Mouse (Mus musculus) MEL (cell line): ENCODE data around the gene Cstf1. TPM values are rescaled to one million over a fixed set of nuclear protein-coding genes. Genes with fewer than 3 reads are reported as not detected.

Source experiments
- DNase-seq: peaks from one replicate; pipeline ENCODE4 v3.0.0; 2011; ENCODE audit warnings: low read depth, low spot score
- H3K27ac ChIP-seq: 2 replicates; pipeline ENCODE4 v1.5.1; 2012; ENCODE audit warnings: low read depth, mild to moderate bottlenecking, control low read depth, low read length, moderate library complexity; ENCODE audit not compliant: control insufficient read depth
- H3K27me3 ChIP-seq, 2 experiments: fragments of 150-350 bp in 1 of 2; sonication (generic) in 1 of 2; 2 replicates each; pipeline ENCODE4 v1.6.1; 2012; ENCODE audit warnings: low read length in 2 of 2, mild to moderate bottlenecking in 2 of 2, improper control_type of control experiment in 1 of 2, moderate library complexity in 1 of 2; ENCODE audit not compliant: insufficient read depth in 2 of 2, control insufficient read depth in 1 of 2
- H3K36me3 ChIP-seq, 2 experiments: 2 replicates each; pipeline ENCODE4 v1.6.1; 2012 to 2014; ENCODE audit warnings: low read length in 2 of 2, improper control_type of control experiment in 1 of 2, inconsistent platforms in 1 of 2, mild to moderate bottlenecking in 1 of 2; ENCODE audit not compliant: insufficient read depth in 2 of 2, control insufficient read depth in 1 of 2
- H3K4me1 ChIP-seq, 2 experiments: fragments of 150-350 bp in 1 of 2; sonication (generic) in 1 of 2; 2 replicates each; pipeline ENCODE4 v1.6.1; 2012; ENCODE audit warnings: low read length in 2 of 2, improper control_type of control experiment in 1 of 2, mild to moderate bottlenecking in 1 of 2; ENCODE audit not compliant: insufficient read depth in 2 of 2, control insufficient read depth in 1 of 2
- H3K4me3 ChIP-seq, 2 experiments: fragments of 150-350 bp in 1 of 2; sonication (generic) in 1 of 2; 2 replicates each; pipeline ENCODE4 v1.5.1; 2012; ENCODE audit warnings: low read depth in 2 of 2, low read length in 2 of 2, mild to moderate bottlenecking in 2 of 2, moderate library complexity in 2 of 2, control low read depth in 1 of 2, improper control_type of control experiment in 1 of 2; ENCODE audit not compliant: control insufficient read depth in 1 of 2, insufficient read depth in 1 of 2
- H3K79me2 ChIP-seq: 2 replicates; pipeline ENCODE4 v1.6.1; 2012; ENCODE audit warnings: mild to moderate bottlenecking, low read length, moderate library complexity; ENCODE audit not compliant: control insufficient read depth, poor library complexity, insufficient read depth
- H3K9ac ChIP-seq: 2 replicates; pipeline ENCODE4 v1.6.1; 2012; ENCODE audit warnings: low read depth, mild to moderate bottlenecking, control low read depth, low read length, moderate library complexity; ENCODE audit not compliant: control insufficient read depth, poor library complexity, severe bottlenecking
- H3K9me3 ChIP-seq: fragments of 150-350 bp; sonication (generic); replicated peaks from 2 replicates; pipeline ENCODE4 v1.6.1; 2012; ENCODE audit warnings: mild to moderate bottlenecking, low read length, improper control_type of control experiment, moderate library complexity; ENCODE audit not compliant: insufficient read depth
- BHLHE40 ChIP-seq: IDR thresholded peaks from 2 replicates; pipeline ENCODE4 v1.6.1; 2012; ENCODE audit warnings: low read depth, mild to moderate bottlenecking, inconsistent platforms, low read length, improper control_type of control experiment, borderline replicate concordance
- CHD1 ChIP-seq: IDR thresholded peaks from 2 replicates; pipeline ENCODE4 v1.6.1; 2012; ENCODE audit warnings: low read depth, mild to moderate bottlenecking, inconsistent platforms, low read length, improper control_type of control experiment
- CTCF ChIP-seq, 3 experiments: IDR thresholded peaks in 2 of 3; conservative IDR thresholded peaks in 1 of 3; 2 replicates each; pipeline ENCODE4 v1.5.1; 2011 to 2012; ENCODE audit warnings: low read length in 3 of 3, low read depth in 2 of 3, mild to moderate bottlenecking in 2 of 3, improper control_type of control experiment in 1 of 3, inconsistent platforms in 1 of 3, mixed read lengths in 1 of 3, moderate library complexity in 1 of 3; ENCODE audit not compliant: control insufficient read depth in 1 of 3, insufficient read depth in 1 of 3, poor library complexity in 1 of 3, severe bottlenecking in 1 of 3
- E2F4 ChIP-seq: IDR thresholded peaks from 2 replicates; pipeline ENCODE4 v1.6.1; 2011; ENCODE audit warnings: low read depth, low read length, improper control_type of control experiment, borderline replicate concordance
- ELF1 ChIP-seq: IDR thresholded peaks from 2 replicates; pipeline ENCODE4 v1.6.1; 2014; ENCODE audit warnings: low read depth, mild to moderate bottlenecking, inconsistent platforms, low read length, improper control_type of control experiment, moderate library complexity
- EP300 ChIP-seq, 2 experiments: IDR thresholded peaks; 2 replicates each; pipeline ENCODE4 v1.6.1; 2011; ENCODE audit warnings: improper control_type of control experiment in 2 of 2, low read length in 2 of 2, low read depth in 1 of 2, mild to moderate bottlenecking in 1 of 2
- GABPA ChIP-seq: IDR thresholded peaks from 2 replicates; pipeline ENCODE4 v1.6.1; 2012; ENCODE audit warnings: low read depth, mild to moderate bottlenecking, inconsistent platforms, low read length, improper control_type of control experiment, moderate library complexity
- GATA1 ChIP-seq: IDR thresholded peaks from 2 replicates; pipeline ENCODE4 v1.6.1; 2011; ENCODE audit warnings: low read depth, low read length, improper control_type of control experiment
- HCFC1 ChIP-seq: IDR thresholded peaks from 2 replicates; pipeline ENCODE4 v1.6.1; 2012; ENCODE audit warnings: low read depth, mild to moderate bottlenecking, inconsistent platforms, low read length, improper control_type of control experiment, moderate library complexity
- JUND ChIP-seq: IDR thresholded peaks from 2 replicates; pipeline ENCODE4 v1.6.1; 2011; ENCODE audit warnings: low read depth, mild to moderate bottlenecking, improper control_type of control experiment, low read length
- MAFK ChIP-seq: IDR thresholded peaks from 2 replicates; pipeline ENCODE4 v1.6.1; 2011; ENCODE audit warnings: low read depth, mild to moderate bottlenecking, low read length, improper control_type of control experiment, borderline replicate concordance
- MAX ChIP-seq: IDR thresholded peaks from 2 replicates; pipeline ENCODE4 v1.6.1; 2011; ENCODE audit warnings: low read length, improper control_type of control experiment
- MEF2A ChIP-seq: IDR thresholded peaks from 2 replicates; pipeline ENCODE4 v1.6.1; 2014; ENCODE audit warnings: low read depth, mild to moderate bottlenecking, inconsistent platforms, low read length, improper control_type of control experiment; ENCODE audit not compliant: poor library complexity, insufficient replicate concordance, severe bottlenecking; ENCODE audit errors: extremely low read depth
- MXI1 ChIP-seq: IDR thresholded peaks from 2 replicates; pipeline ENCODE4 v1.6.1; 2011; ENCODE audit warnings: mild to moderate bottlenecking, low read depth, low read length, improper control_type of control experiment
- POLR2A ChIP-seq, 2 experiments: IDR thresholded peaks; 2 replicates each; pipeline ENCODE4 v1.6.1; 2011 to 2012; ENCODE audit warnings: low read length in 2 of 2, mild to moderate bottlenecking in 2 of 2, control low read depth in 1 of 2, improper control_type of control experiment in 1 of 2, low read depth in 1 of 2, moderate library complexity in 1 of 2; ENCODE audit not compliant: control insufficient read depth in 1 of 2, insufficient read depth in 1 of 2, poor library complexity in 1 of 2
- RAD21 ChIP-seq: IDR thresholded peaks from 2 replicates; pipeline ENCODE4 v1.6.1; 2011; ENCODE audit warnings: mild to moderate bottlenecking, low read depth, low read length, improper control_type of control experiment
- TBP ChIP-seq: IDR thresholded peaks from 2 replicates; pipeline ENCODE4 v1.8.0; 2011; ENCODE audit warnings: low read depth, low read length, improper control_type of control experiment
- TCF12 ChIP-seq: IDR thresholded peaks from 2 replicates; pipeline ENCODE4 v1.6.1; 2014; ENCODE audit warnings: low read depth, mild to moderate bottlenecking, inconsistent platforms, low read length, improper control_type of control experiment, moderate library complexity
- USF1 ChIP-seq: IDR thresholded peaks from 2 replicates; pipeline ENCODE4 v1.6.1; 2014; ENCODE audit warnings: low read depth, mild to moderate bottlenecking, inconsistent platforms, low read length, improper control_type of control experiment, moderate library complexity
- USF2 ChIP-seq, 2 experiments: IDR thresholded peaks; 2 replicates each; pipeline ENCODE4 v1.6.1; 2011 to 2012; ENCODE audit warnings: improper control_type of control experiment in 2 of 2, low read length in 2 of 2, borderline replicate concordance in 1 of 2, inconsistent platforms in 1 of 2, low read depth in 1 of 2, mild to moderate bottlenecking in 1 of 2; ENCODE audit not compliant: insufficient read depth in 1 of 2
- ZKSCAN1 ChIP-seq: IDR thresholded peaks from 2 replicates; pipeline ENCODE4 v1.6.1; 2012; ENCODE audit warnings: low read depth, mild to moderate bottlenecking, inconsistent platforms, low read length, improper control_type of control experiment, moderate library complexity
- ZMIZ1 ChIP-seq: IDR thresholded peaks from 2 replicates; pipeline ENCODE4 v1.6.1; 2012; ENCODE audit warnings: low read depth, mild to moderate bottlenecking, inconsistent platforms, low read length, improper control_type of control experiment, moderate library complexity
- polyA plus RNA-seq, 2 experiments: library from polyadenylated mRNA; stranded (reverse) in 1 of 2; unstranded in 1 of 2; fragments of >175 nt in 1 of 2; fragments of >200 nt in 1 of 2; gene quantifications; 2 replicates each; pipeline versions ENCODE4 v1.2.1 to v1.2.4; 2012; ENCODE audit warnings: low replicate concordance in 2 of 2, low read depth in 1 of 2; ENCODE audit not compliant: insufficient read length in 2 of 2, insufficient read depth in 1 of 2, missing spikeins in 1 of 2
- total RNA-seq: library from RNA; depleted of rRNA; stranded (reverse); fragments of 300-350 nt; gene quantifications from 2 replicates; pipeline ENCODE4 v1.2.3, GENCODE M21; 2012

Cstf1 gene
- total and polyA plus RNA-seq, 3 experiments, result 66.9 to 105 (median 77.4) TPM

DNA sequence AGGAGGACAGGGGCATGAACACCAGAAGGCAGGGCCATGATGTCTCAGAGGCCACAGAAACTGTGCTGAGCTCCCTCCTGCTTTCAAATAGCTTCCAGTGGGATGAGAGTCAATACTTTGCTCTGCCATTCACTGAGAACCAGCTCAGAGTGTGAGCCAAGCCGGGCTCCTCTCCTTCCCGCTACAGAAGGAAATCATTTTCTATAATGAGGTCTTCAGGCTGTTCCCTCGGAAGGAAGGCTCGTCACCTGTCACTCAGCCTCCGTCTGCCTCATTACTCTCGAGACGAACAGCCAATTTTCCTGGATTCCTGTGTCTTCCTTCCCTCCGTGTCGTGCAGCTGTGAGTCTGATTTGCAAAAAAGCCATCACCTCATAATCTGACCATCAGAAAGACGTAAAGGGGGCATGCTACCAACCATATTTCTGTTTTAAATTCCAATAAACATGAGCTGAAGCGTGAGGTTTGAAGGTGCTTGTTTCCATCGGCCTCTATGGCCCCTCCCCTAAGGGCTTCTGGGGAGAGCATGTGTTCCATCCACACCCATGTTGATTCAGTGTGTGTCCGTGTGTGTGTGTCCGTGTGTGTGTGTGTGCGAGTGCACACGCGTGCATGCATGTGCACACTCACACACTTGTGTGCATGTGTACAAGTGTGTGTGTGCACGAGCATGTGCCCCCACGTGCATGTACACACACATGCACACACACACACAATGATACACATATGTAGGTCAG, 32.1 kb upstream of the Cstf1 start:
- no peak overlapping the region for H3K4me3 ChIP-seq
- TF ChIP-seq MAX, result no peak
- no peak for TF ChIP-seq EP300 (IDR thresholded peaks at IDR 0.05; ENCODE audit: low read depth in 1 of 2, low read length in 2 of 2)
- no peak for TF ChIP-seq GABPA
- TF ChIP-seq MAFK, result no peak
- TF ChIP-seq TBP, result no peak
- no peaks in the 10 kb centered on the region; a peak in 1 of 4 replicates for H3K27me3 ChIP-seq

DNA sequence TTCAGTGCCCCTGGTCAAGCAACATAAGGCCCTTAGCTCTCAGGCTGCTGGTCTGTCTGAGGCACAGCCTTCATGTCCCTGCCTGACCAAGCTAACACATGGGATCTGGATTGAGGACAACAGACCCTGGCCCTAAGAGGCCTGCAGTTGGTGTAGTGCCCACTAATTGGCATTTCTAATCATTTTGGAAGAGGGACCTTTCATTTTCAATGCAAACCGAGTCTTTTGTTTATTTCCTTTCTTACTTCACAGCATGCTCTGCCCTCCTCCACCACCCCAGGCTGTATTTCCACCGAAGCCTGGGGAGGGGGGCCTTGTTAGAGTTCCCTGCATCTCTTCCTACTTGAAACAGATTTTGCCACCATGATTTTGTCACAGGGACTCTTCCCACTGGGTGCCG, 29.5 kb upstream of the Cstf1 start:
- peaks cover 0 to 2% of the 10 kb centered on the region in 2 experiments; a peak in 1 of 4 replicates for H3K4me1 ChIP-seq
- TF ChIP-seq MXI1, result no peak
- TF ChIP-seq JUND, result no peak
- no peak for TF ChIP-seq CHD1
- no peak for TF ChIP-seq E2F4
- no peak for TF ChIP-seq GATA1
- TF ChIP-seq TCF12, result no peak
- no peak for TF ChIP-seq ZMIZ1
- no peak for TF ChIP-seq HCFC1
- no peak for TF ChIP-seq ELF1
- no peak for TF ChIP-seq BHLHE40
- TF ChIP-seq USF2 (IDR thresholded peaks at IDR 0.05; ENCODE audit: borderline replicate concordance in 1 of 2, insufficient read depth in 1 of 2, low read depth in 1 of 2, low read length in 2 of 2), result no peak
- no peak for TF ChIP-seq RAD21
- no peak for TF ChIP-seq EP300 (IDR thresholded peaks at IDR 0.05; ENCODE audit: low read depth in 1 of 2, low read length in 2 of 2)
- no peak for TF ChIP-seq USF1
- TF ChIP-seq POLR2A (IDR thresholded peaks at IDR 0.05; ENCODE audit: control insufficient read depth in 1 of 2, insufficient read depth in 1 of 2, low read depth in 1 of 2, low read length in 2 of 2, poor library complexity in 1 of 2), result no peak
- no peak for TF ChIP-seq MAFK
- TF ChIP-seq MEF2A, result no peak
- no peak for TF ChIP-seq ZKSCAN1
- TF ChIP-seq CTCF (IDR thresholded peaks at IDR 0.05 in 2 of 3, conservative IDR thresholded peaks at IDR 0.05 in 1 of 3; ENCODE audit: control insufficient read depth in 1 of 3, insufficient read depth in 1 of 3, low read depth in 2 of 3, low read length in 3 of 3, poor library complexity in 1 of 3, severe bottlenecking in 1 of 3), result no peak
- no peak for DNase-seq
- no peak overlapping the region for H3K27ac ChIP-seq
- H3K9me3 ChIP-seq, result no peaks in the 10 kb centered on the region
- no peak overlapping the region for H3K9ac ChIP-seq
- H3K36me3 ChIP-seq, result peaks cover 0 to 3% of the 10 kb centered on the region in 2 experiments; a peak in 1 of 4 replicates
- no peak overlapping the region for H3K4me3 ChIP-seq
- H3K27me3 ChIP-seq, result no peaks in the 10 kb centered on the region
- H3K79me2 ChIP-seq, result no peaks in the 10 kb centered on the region; the same call in 1 of the 2 replicates

More for the DNA sequence above, 32.1 kb upstream of the Cstf1 start:
- no peak overlapping the region for H3K27ac ChIP-seq
- no peak for DNase-seq
- H3K9ac ChIP-seq, result no peak overlapping the region
- no peaks in the 10 kb centered on the region for H3K36me3 ChIP-seq
- no peaks in the 10 kb centered on the region for H3K79me2 ChIP-seq
- no peaks in the 10 kb centered on the region for H3K4me1 ChIP-seq
- no peaks in the 10 kb centered on the region for H3K9me3 ChIP-seq
